Mouse (Mus musculus): ENCODE measurements around the gene Pex6.

DNA sequence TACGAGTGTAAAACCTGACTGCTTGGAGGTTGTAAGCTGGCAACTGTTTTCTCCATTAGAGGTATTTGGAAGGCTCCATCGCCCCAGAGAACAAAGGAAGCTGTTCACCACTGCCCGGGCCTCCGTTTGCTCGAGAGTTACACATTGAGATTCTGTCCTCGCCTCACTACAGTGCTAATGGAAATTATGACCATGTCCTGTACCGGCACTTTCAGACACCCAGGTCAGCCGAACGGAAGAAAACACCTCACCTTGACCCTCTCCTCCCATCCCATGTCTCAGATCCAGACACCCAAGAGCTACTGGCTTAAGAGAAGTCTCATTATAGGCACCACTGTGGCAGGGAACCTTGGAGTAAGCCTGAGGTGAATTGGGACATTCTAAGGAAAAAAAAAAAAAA is 2.6 kb downstream of the Pex6 start:
- TF ChIP-seq EP300 (IDR thresholded peaks at IDR 0.05; ENCODE audit: low read depth) (no peak), CTCF (IDR thresholded peaks at IDR 0.05; ENCODE audit: low read depth) (no peak)
